Mouse (Mus musculus) central nervous system, embryonic 14 days (tissue): ENCODE results near the gene Rbm17. TPM values are rescaled to one million over a fixed set of nuclear protein-coding genes. Genes with fewer than 3 reads are reported as not detected.

ENCODE experiments used
- polyA plus RNA-seq: library from polyadenylated mRNA; depleted of rRNA; stranded (reverse); fragments of >200 nt; gene quantifications from 2 replicates; pipeline ENCODE4 v1.2.3, GENCODE M21; 2012; rRNA removed

Rbm17 gene
- polyA plus RNA-seq: 209 and 233 TPM in 2 replicates

GRCm38 (mm10) chr2:11604053-11604452, at the start of gene Rbm17:
Gene Rbm17 (minus strand): TSS chr2:11604153.

GRCm38 (mm10) chr2:11642451-11642941, 38.5 kb upstream of the Rbm17 start, which contains the start of gene Il2ra:
Gene Il2ra (plus strand): TSS chr2:11642807.

GRCm38 (mm10) chr2:11625890-11626289, 21.9 kb upstream of the Rbm17 start, which contains the start of gene Gm17490:
Gene Gm17490 (minus strand): TSS chr2:11626264.

GRCm38 (mm10) chr2:11553471-11554400, 50.2 kb downstream of the Rbm17 start, which contains the start of gene Pfkfb3:
Gene Pfkfb3 (minus strand): TSS chr2:11554077.

Other genes starting within 250 kb of the Rbm17 start
- gene Pfkfb3, start 50.1 kb downstream of the Rbm17 start, polyA plus RNA-seq: 38.6 and 42.3 TPM in 2 replicates
- not detected in 2 replicates for gene Gm17490, start 22.1 kb upstream of the Rbm17 start, polyA plus RNA-seq
- 0.03 TPM in 1 of 2 replicates, not detected in the other for gene Il2ra, start 38.7 kb upstream of the Rbm17 start, polyA plus RNA-seq
- 0.81 and 2.0 TPM in 2 replicates for gene Il15ra, start 101.1 kb upstream of the Rbm17 start, polyA plus RNA-seq
- gene Fbh1, start 173.4 kb upstream of the Rbm17 start, polyA plus RNA-seq: 106 TPM in 2 replicates
- gene Ankrd16, start 173.7 kb upstream of the Rbm17 start, polyA plus RNA-seq: 168 and 172 TPM in 2 replicates